Mouse (Mus musculus) liver, embryonic 14.5 days (tissue): ENCODE results near the gene Avpr2.
A peak's percentile ranks its signal among the peaks of the same experiment; 100 is the strongest.

Experiments used
- CTCF ChIP-seq: IDR thresholded peaks from 2 replicates; pipeline ENCODE4 v1.5.1; 2016; ENCODE audit warnings: antibody characterized with exemption, low read depth, control low read depth
- EP300 ChIP-seq: IDR thresholded peaks from 2 replicates; pipeline ENCODE4 v1.6.1; 2016; ENCODE audit warnings: antibody characterized with exemption, low read depth

GRCm38 (mm10) chrX:73895719-73896118 lies 3.8 kb downstream of the Avpr2 start, which contains the start of gene L1cam:
- peak; percentile 70 for TF ChIP-seq CTCF
- no peak for TF ChIP-seq EP300
